Mouse (Mus musculus) myocyte (in vitro differentiated cells): ENCODE results near the gene Cacnb3. TPM values are rescaled to one million over a fixed set of nuclear protein-coding genes. Genes with fewer than 3 reads are reported as not detected.

Experiments
- H3K27me3 ChIP-seq: one replicate; pipeline ENCODE4 v1.6.1; 2011; ENCODE audit not compliant: control insufficient read depth, insufficient read depth, insufficient read length
- H3K36me3 ChIP-seq: one replicate; pipeline ENCODE4 v1.6.1; 2011; ENCODE audit not compliant: control insufficient read depth, insufficient read depth
- H3K4me2 ChIP-seq: one replicate; pipeline ENCODE4 v1.6.1; 2011; ENCODE audit warnings: low read depth, control low read depth
- H3K4me3 ChIP-seq: one replicate; pipeline ENCODE4 v1.5.1; 2011; ENCODE audit warnings: mild to moderate bottlenecking, control low read depth, moderate library complexity
- H3K79me2 ChIP-seq: one replicate; pipeline ENCODE4 v1.6.1; 2011; ENCODE audit not compliant: control insufficient read depth, insufficient read depth
- H3ac ChIP-seq: one replicate; pipeline ENCODE4 v1.6.1; 2011; ENCODE audit not compliant: control insufficient read depth, insufficient read length
- CEBPB ChIP-seq: IDR thresholded peaks from 2 replicates; pipeline ENCODE4 v1.6.1; 2011; ENCODE audit warnings: mild to moderate bottlenecking, moderate library complexity; ENCODE audit not compliant: poor library complexity, insufficient read depth, severe bottlenecking
- E2F4 ChIP-seq: IDR thresholded peaks from one replicate; pipeline ENCODE4 v1.6.1; 2011; ENCODE audit warnings: mild to moderate bottlenecking, control low read depth, moderate library complexity; ENCODE audit not compliant: insufficient read depth
- MAX ChIP-seq: IDR thresholded peaks from one replicate; pipeline ENCODE4 v1.6.1; 2011; ENCODE audit warnings: low read depth, mild to moderate bottlenecking, control low read depth
- MYOD1 ChIP-seq, 3 experiments: IDR thresholded peaks; one replicate each; pipeline ENCODE4 v1.6.1; 2011; ENCODE audit warnings: control low read depth in 2 of 3, low read depth in 2 of 3, mild to moderate bottlenecking in 2 of 3, moderate library complexity in 1 of 3; ENCODE audit not compliant: insufficient read length in 2 of 3, control insufficient read depth in 1 of 3
- MYOG ChIP-seq, 3 experiments: IDR thresholded peaks; one replicate each; pipeline ENCODE4 v1.6.1; 2011; ENCODE audit warnings: control low read depth in 2 of 3, low read depth in 2 of 3, mild to moderate bottlenecking in 2 of 3; ENCODE audit not compliant: insufficient read length in 2 of 3, control insufficient read depth in 1 of 3, insufficient read depth in 1 of 3
- POLR2A ChIP-seq: IDR thresholded peaks from one replicate; pipeline ENCODE4 v1.6.1; 2011; ENCODE audit warnings: low read depth, mild to moderate bottlenecking, control low read depth, moderate library complexity; ENCODE audit not compliant: insufficient read length
- POLR2AphosphoS2 ChIP-seq: IDR thresholded peaks from one replicate; pipeline ENCODE4 v1.6.1; 2011; ENCODE audit warnings: low read depth, control low read depth; ENCODE audit not compliant: insufficient read length
- REST ChIP-seq: IDR thresholded peaks from one replicate; pipeline ENCODE4 v1.6.1; 2011; ENCODE audit warnings: mild to moderate bottlenecking, control low read depth, moderate library complexity; ENCODE audit not compliant: insufficient read depth, insufficient read length
- SRF ChIP-seq: IDR thresholded peaks from one replicate; pipeline ENCODE4 v1.6.1; 2011; ENCODE audit warnings: low read depth; ENCODE audit not compliant: control insufficient read depth, insufficient read length
- TCF12 ChIP-seq: IDR thresholded peaks from one replicate; pipeline ENCODE4 v1.6.1; 2011; ENCODE audit warnings: mild to moderate bottlenecking, control low read depth; ENCODE audit not compliant: poor library complexity, insufficient read depth, severe bottlenecking
- TCF3 ChIP-seq: IDR thresholded peaks from one replicate; pipeline ENCODE4 v1.6.1; 2011; ENCODE audit warnings: low read depth, control low read depth; ENCODE audit not compliant: insufficient read length
- USF1 ChIP-seq: IDR thresholded peaks from one replicate; pipeline ENCODE4 v1.6.1; 2011; ENCODE audit warnings: low read depth, mild to moderate bottlenecking, control low read depth, moderate library complexity
- polyA plus RNA-seq: library from polyadenylated mRNA; unstranded; fragments of >200 nt; fragmentation: generic; extraction: Trizol; gene quantifications from one replicate; pipeline ENCODE4 v1.2.1, GENCODE M21; 2012; ENCODE audit warnings: missing spikeins

Gene Cacnb3
- polyA plus RNA-seq, 1 experiment, result 80.8 TPM

DNA sequence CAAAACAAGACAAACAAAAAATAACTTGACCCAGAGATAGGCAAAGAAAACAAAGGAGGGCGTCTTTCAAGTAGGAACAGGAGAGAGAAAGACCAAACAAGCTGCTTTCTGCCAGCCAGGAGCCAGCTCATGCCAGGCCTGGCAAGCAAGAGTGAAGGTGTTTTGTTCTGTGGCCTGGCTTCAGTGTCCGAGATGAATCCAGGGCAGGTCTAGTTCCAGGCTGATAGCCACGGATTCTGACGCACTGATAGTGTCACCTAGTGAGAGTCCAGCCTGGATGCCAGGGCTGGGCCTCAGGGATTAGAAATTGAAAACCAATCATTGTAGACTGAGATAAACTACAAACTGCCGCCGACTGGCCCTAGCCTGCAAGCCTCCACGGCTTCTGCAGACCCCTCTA is 47.3 kb downstream of the Cacnb3 start:
- Histone ChIP-seq H3K79me2 (no peaks in the 10 kb centered on the region), H3K4me3 (peak overlapping the region; percentile 51), H3K27me3 (no peaks in the 10 kb centered on the region), H3K4me2 (peak overlapping the region; percentile 97), H3K36me3 (no peaks in the 10 kb centered on the region), H3ac (no peak overlapping the region)
- no peak for TF ChIP-seq TCF3
- no peak for TF ChIP-seq TCF12
- TF ChIP-seq REST, result no peak
- no peak for TF ChIP-seq POLR2AphosphoS2
- no peak for TF ChIP-seq CEBPB
- TF ChIP-seq MYOD1 (IDR thresholded peaks at IDR 0.05; ENCODE audit: control insufficient read depth in 1 of 3, insufficient read length in 2 of 3, low read depth in 2 of 3), result no peak
- TF ChIP-seq MYOG (IDR thresholded peaks at IDR 0.05; ENCODE audit: control insufficient read depth in 1 of 3, insufficient read depth in 1 of 3, insufficient read length in 2 of 3, low read depth in 2 of 3), result no peak
- TF ChIP-seq MAX, result no peak
- TF ChIP-seq SRF, result no peak
- TF ChIP-seq USF1, result no peak
- TF ChIP-seq E2F4, result no peak
- no peak for TF ChIP-seq POLR2A

DNA sequence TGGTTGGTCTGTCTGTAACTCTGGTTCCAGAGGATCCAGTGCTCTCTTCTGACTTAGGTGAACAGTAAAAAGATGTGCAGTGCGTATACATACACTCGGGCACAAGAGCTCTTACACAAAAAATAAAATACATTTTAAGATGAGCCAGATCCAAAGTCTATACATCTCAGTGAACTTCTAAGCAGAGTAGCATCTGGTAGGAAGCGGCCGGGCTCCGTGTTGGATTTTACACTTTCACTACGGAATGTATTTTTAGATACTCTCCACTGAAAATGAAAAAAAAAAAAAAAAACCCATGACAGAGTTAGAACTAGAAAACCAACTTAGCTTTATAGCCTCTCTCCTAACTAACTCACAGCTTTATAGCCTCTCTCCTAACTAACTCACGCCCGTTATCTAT is 50.0 kb downstream of the Cacnb3 start:
- H3K27me3 ChIP-seq, result no peaks in the 10 kb centered on the region
- no peak overlapping the region for H3ac ChIP-seq
- H3K36me3 ChIP-seq, result no peaks in the 10 kb centered on the region
- H3K4me2 ChIP-seq, result no peak overlapping the region
- TF ChIP-seq MYOG (IDR thresholded peaks at IDR 0.05; ENCODE audit: control insufficient read depth in 1 of 3, insufficient read depth in 1 of 3, insufficient read length in 2 of 3, low read depth in 2 of 3) (no peak), SRF (no peak), TCF12 (no peak), CEBPB (no peak), MYOD1 (IDR thresholded peaks at IDR 0.05; ENCODE audit: control insufficient read depth in 1 of 3, insufficient read length in 2 of 3, low read depth in 2 of 3) (no peak), POLR2AphosphoS2 (no peak), MAX (no peak), TCF3 (no peak)
- no peaks in the 10 kb centered on the region for H3K79me2 ChIP-seq
- no peak overlapping the region for H3K4me3 ChIP-seq

DNA sequence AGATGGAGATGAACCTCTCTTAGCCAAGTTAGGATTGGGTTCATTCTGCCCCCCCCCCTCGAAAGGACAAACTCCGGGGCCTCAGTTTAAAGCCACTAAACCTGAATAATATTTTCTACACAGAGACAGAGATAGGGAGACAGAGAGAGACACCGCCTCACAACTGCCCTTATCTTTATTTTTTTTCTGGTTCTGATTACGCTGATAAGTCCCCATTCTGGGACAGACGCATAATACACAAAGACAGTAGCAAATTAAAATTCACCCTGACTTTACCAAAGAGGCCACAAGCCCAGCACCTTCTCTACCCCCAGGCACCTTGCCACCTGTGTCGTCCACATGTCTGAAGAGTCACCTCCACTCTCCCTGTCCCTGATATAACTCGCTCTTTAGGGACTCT is 51.0 kb downstream of the Cacnb3 start:
- H3K4me2 ChIP-seq, result no peak overlapping the region
- H3K79me2 ChIP-seq, result no peaks in the 10 kb centered on the region
- no peaks in the 10 kb centered on the region for H3K36me3 ChIP-seq
- TF ChIP-seq POLR2AphosphoS2 (no peak), MAX (no peak), TCF12 (no peak), REST (no peak), POLR2A (no peak), MYOG (IDR thresholded peaks at IDR 0.05; ENCODE audit: control insufficient read depth in 1 of 3, insufficient read depth in 1 of 3, insufficient read length in 2 of 3, low read depth in 2 of 3) (no peak), CEBPB (no peak), E2F4 (no peak), MYOD1 (IDR thresholded peaks at IDR 0.05; ENCODE audit: control insufficient read depth in 1 of 3, insufficient read length in 2 of 3, low read depth in 2 of 3) (no peak), USF1 (no peak)
- no peak overlapping the region for H3K4me3 ChIP-seq
- H3K27me3 ChIP-seq, result no peaks in the 10 kb centered on the region
- no peak overlapping the region for H3ac ChIP-seq

DNA sequence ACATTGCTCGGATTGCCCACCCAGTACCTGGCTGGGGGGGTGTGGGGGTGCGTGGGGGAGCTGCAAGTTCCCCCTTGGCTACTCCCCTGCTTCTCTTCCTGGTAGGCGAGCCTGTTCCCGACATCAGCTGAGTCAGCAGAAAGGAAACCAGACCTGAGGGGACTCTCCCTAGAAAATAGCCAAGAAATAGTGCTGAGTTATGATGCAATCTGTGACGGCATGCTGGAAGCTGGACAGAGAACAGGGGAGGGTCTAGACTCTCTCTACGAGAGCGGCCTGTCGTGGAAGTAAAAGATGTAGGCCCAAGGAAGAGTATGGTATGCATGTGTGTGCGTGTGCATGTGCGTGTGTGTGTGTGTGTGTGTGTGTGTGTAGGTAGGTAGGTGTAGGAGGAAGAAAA is 52.5 kb downstream of the Cacnb3 start:
- TF ChIP-seq USF1 (no peak), CEBPB (0 out of 2 replicates have a peak, but pooled peaks have one; percentile 29)
- no peak overlapping the region for H3K4me2 ChIP-seq
- no peak overlapping the region for H3ac ChIP-seq
- no peaks in the 10 kb centered on the region for H3K79me2 ChIP-seq
- H3K36me3 ChIP-seq, result no peaks in the 10 kb centered on the region
- H3K27me3 ChIP-seq, result no peaks in the 10 kb centered on the region
- no peak overlapping the region for H3K4me3 ChIP-seq

DNA sequence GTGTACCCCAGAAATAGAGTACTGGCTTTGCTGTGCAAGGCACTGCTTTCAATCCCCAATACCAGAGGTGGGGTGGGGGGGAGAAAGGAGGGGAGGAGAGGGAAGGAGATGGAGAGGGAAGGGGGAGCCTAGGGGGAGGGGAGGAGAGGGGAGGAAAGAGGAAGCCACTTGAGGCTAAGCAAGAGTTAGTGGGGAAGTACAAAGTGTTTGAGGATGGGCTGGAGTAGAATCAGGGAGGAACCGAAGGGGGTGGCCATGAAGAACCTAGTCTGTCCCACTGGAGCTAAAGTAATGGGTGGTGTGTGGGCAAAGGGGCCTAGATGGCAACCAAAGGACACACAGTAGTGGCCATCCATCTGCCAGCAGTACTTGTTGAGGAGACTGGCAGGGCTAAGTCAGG is 53.1 kb downstream of the Cacnb3 start:
- no peaks in the 10 kb centered on the region for H3K27me3 ChIP-seq
- TF ChIP-seq TCF3, result no peak
- no peak for TF ChIP-seq MYOG (IDR thresholded peaks at IDR 0.05; ENCODE audit: control insufficient read depth in 1 of 3, insufficient read depth in 1 of 3, insufficient read length in 2 of 3, low read depth in 2 of 3)
- H3K4me3 ChIP-seq, result no peak overlapping the region
- no peak overlapping the region for H3K4me2 ChIP-seq
- no peak overlapping the region for H3ac ChIP-seq
- no peaks in the 10 kb centered on the region for H3K79me2 ChIP-seq
- H3K36me3 ChIP-seq, result no peaks in the 10 kb centered on the region

DNA sequence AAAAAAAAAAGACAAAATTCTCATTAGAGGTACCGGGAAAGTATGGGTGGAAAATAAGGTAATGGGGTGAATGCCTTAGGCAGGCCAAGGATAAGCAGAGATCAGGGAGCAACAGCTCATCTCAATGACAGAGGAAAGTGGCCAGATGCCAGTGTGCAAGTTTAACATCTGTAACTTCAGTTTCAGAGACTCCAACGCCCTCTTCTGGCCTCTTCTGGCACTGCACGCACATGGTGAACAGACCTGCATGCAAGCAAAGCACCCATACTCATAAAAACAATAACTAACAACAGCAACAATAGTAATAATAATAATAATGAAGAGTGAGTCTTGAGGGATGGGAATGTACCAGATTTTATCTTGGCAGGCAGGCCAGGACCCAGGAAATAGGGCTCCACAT is 55.3 kb downstream of the Cacnb3 start:
- no peaks in the 10 kb centered on the region for H3K79me2 ChIP-seq
- no peak overlapping the region for H3K4me3 ChIP-seq
- TF ChIP-seq MAX (no peak), SRF (no peak), POLR2A (no peak), TCF12 (no peak), E2F4 (no peak), CEBPB (no peak), MYOG (IDR thresholded peaks at IDR 0.05; ENCODE audit: control insufficient read depth in 1 of 3, insufficient read depth in 1 of 3, insufficient read length in 2 of 3, low read depth in 2 of 3) (no peak), REST (no peak)
- no peak overlapping the region for H3K4me2 ChIP-seq
- no peaks in the 10 kb centered on the region for H3K27me3 ChIP-seq
- H3ac ChIP-seq, result no peak overlapping the region
- H3K36me3 ChIP-seq, result no peaks in the 10 kb centered on the region
